8 mouse cellular contexts compared by ENCODE assay signal in genomic region chr17:80008847-80009246, GRCm38 (mm10). TPM values are rescaled to one million over a fixed set of nuclear protein-coding genes. Genes with fewer than 3 reads are reported as not detected.
DNase-seq lines count a peak whose midpoint lies in the region; ATAC-seq lines count a peak whose summit lies in the region.

No protein-coding gene starts in this region.

- peak; percentile 81 for ATAC-seq in forebrain, embryonic 15.5 days (replicated peaks)
- ATAC-seq in intestine, embryonic 16.5 days: peak; percentile 62
- ATAC-seq in stomach, embryonic 16.5 days (ENCODE audit: insufficient read depth, low FRiP score): peak; percentile 67; the same call in 1 of the 2 replicates

- no peak overlapping the region for H3K4me2 ChIP-seq in forebrain, embryonic 15.5 days (replicated peaks)
- no peak overlapping the region for H3K4me2 ChIP-seq in intestine, embryonic 16.5 days (ENCODE audit: low read depth, low read length)
- no peak overlapping the region for H3K4me2 ChIP-seq in stomach, embryonic 16.5 days (ENCODE audit: low read depth, low read length)

- H3K9ac ChIP-seq in forebrain, embryonic 15.5 days (replicated peaks): no peak overlapping the region
- H3K9ac ChIP-seq in intestine, embryonic 16.5 days (ENCODE audit: low read depth, low read length): no peak overlapping the region
- no peak overlapping the region for H3K9ac ChIP-seq in stomach, embryonic 16.5 days (ENCODE audit: low read length)

- 13% methylated on average over 5 of the region's 5 CpGs for WGBS in forebrain, embryonic 15.5 days
- 32% methylated on average over 5 of the region's 5 CpGs for WGBS in intestine, embryonic 16.5 days
- WGBS in stomach, embryonic 16.5 days: 19% methylated on average over 5 of the region's 5 CpGs

- H3K4me3 ChIP-seq in forebrain, embryonic 15.5 days: no peak overlapping the region
- no peak overlapping the region for H3K4me3 ChIP-seq in intestine, embryonic 16.5 days (ENCODE audit: low read length)
- no peak overlapping the region for H3K4me3 ChIP-seq in stomach, embryonic 16.5 days (replicated peaks; ENCODE audit: low read length)

- intact Hi-C loops in left cerebral cortex, postnatal 10 days (cut with DNase I): no loop called here

- peaks cover 19% of the 10 kb centered on the region for H3K4me1 ChIP-seq in forebrain, embryonic 15.5 days
- peaks cover 15% of the 10 kb centered on the region for H3K4me1 ChIP-seq in intestine, embryonic 16.5 days (ENCODE audit: control insufficient read depth, insufficient read depth, low read length)
- peaks cover 11% of the 10 kb centered on the region for H3K4me1 ChIP-seq in stomach, embryonic 16.5 days (ENCODE audit: control insufficient read depth, insufficient read depth, low read length)

- H3K27me3 ChIP-seq in forebrain, embryonic 15.5 days: no peaks in the 10 kb centered on the region
- H3K27me3 ChIP-seq in intestine, embryonic 16.5 days (replicated peaks; ENCODE audit: control insufficient read depth, insufficient read depth, low read length): no peaks in the 10 kb centered on the region
- H3K27me3 ChIP-seq in stomach, embryonic 16.5 days (ENCODE audit: control insufficient read depth, insufficient read depth, low read length): no peaks in the 10 kb centered on the region; the same call in 1 of the 2 replicates

- no peaks in the 10 kb centered on the region for H3K36me3 ChIP-seq in forebrain, embryonic 15.5 days
- no peaks in the 10 kb centered on the region for H3K36me3 ChIP-seq in intestine, embryonic 16.5 days (ENCODE audit: control insufficient read depth, insufficient read depth, low read length)
- H3K36me3 ChIP-seq in stomach, embryonic 16.5 days (ENCODE audit: control insufficient read depth, insufficient read depth, low read length): no peaks in the 10 kb centered on the region

- DNase-seq in left cerebral cortex, postnatal 10 days (ENCODE audit: extremely low spot score in 1 of 2, low spot score in 2 of 2): peak; percentile 73 to 91
- no peak for DNase-seq in left cerebral cortex, adult 11 months (ENCODE audit: low spot score)
- DNase-seq in adrenal gland, postnatal 36 days: peak; percentile 43 to 58
- peak; percentile 85 for DNase-seq in lung, postnatal 10 days
- no peak for DNase-seq in gastrocnemius, adult 18-20 months (ENCODE audit: low spot score)

- peak overlapping the region; percentile 39; the same call in 1 of the 2 replicates for H3K27ac ChIP-seq in forebrain, embryonic 15.5 days (replicated peaks)
- no peak overlapping the region for H3K27ac ChIP-seq in intestine, embryonic 16.5 days (ENCODE audit: low read length)
- H3K27ac ChIP-seq in stomach, embryonic 16.5 days (ENCODE audit: low read length): peak overlapping the region; percentile 62; the same call in 1 of the 2 replicates

- no peaks in the 10 kb centered on the region for H3K9me3 ChIP-seq in forebrain, embryonic 15.5 days
- H3K9me3 ChIP-seq in intestine, embryonic 16.5 days (ENCODE audit: control insufficient read depth, low read length): no peaks in the 10 kb centered on the region
- no peaks in the 10 kb centered on the region for H3K9me3 ChIP-seq in stomach, embryonic 16.5 days (replicated peaks; ENCODE audit: control insufficient read depth, low read length)

RNA-seq across cellular contexts. Expression of gene Hnrnpll, which starts 53.3 kb away (rescaled TPM):
- 10 to 100 TPM; 62.6 to 67.3 TPM for total RNA-seq in left cerebral cortex, postnatal 10 days (2021)
- 10 to 100 TPM; 45.7 to 51.8 TPM for total RNA-seq in adrenal gland, postnatal 36 days (2021)
- polyA plus RNA-seq in forebrain, embryonic 15.5 days (2015; fragmentation: Nextera tagmentation; extraction: Ambion mirVana): 84.5 and 87.9 TPM in 2 replicates
- 34.8 and 37.3 TPM in 2 replicates for polyA plus RNA-seq in intestine, embryonic 16.5 days (2015; fragmentation: Nextera tagmentation; extraction: Ambion mirVana)
- polyA plus RNA-seq in stomach, embryonic 16.5 days (2015; fragmentation: Nextera tagmentation; extraction: Ambion mirVana): 30.1 and 39.4 TPM in 2 replicates
- total RNA-seq in gastrocnemius, adult 18-20 months (2021): 10 to 100 TPM; 15.0 to 15.3 TPM

Comparison
In these comparisons a context has a peak if more than half of its experiments do, and no peak if none do; other contexts are left out.
1. DNase-seq: peak in left cerebral cortex, postnatal 10 days (2 of 2), adrenal gland, postnatal 36 days (2 of 2) and lung, postnatal 10 days (single experiment); none in left cerebral cortex, adult 11 months (single experiment) and gastrocnemius, adult 18-20 months (single experiment).
2. Peak in every context shown above with its lines, with median percentiles within 50 percentile points of each other: ATAC-seq.